Mouse (Mus musculus) embryonic facial prominence, embryonic 15.5 days (tissue): ENCODE measurements around the gene Inmt. TPM values are rescaled to one million over a fixed set of nuclear protein-coding genes. Genes with fewer than 3 reads are reported as not detected.

ENCODE experiments used
- ATAC-seq: fragments of 200-750 bp; cut with Nextera tagmentation; 2 replicates; pipeline ENCODE4 v1.8.0; 2017; ENCODE audit warnings: low read depth, moderate TSS enrichment; ENCODE audit not compliant: insufficient number of reproducible peaks, low FRiP score, low TSS enrichment
- H3K27ac ChIP-seq: fragments of 300-500 bp; sonication (generic); replicated peaks from 2 replicates; pipeline ENCODE4 v1.5.1; 2015; ENCODE audit warnings: mild to moderate bottlenecking, inconsistent platforms
- H3K27me3 ChIP-seq: fragments of 300-500 bp; sonication (generic); 2 replicates; pipeline ENCODE4 v1.6.1; 2015; ENCODE audit warnings: inconsistent platforms
- H3K36me3 ChIP-seq: fragments of 300-500 bp; sonication (generic); 2 replicates; pipeline ENCODE4 v1.6.1; 2015; ENCODE audit warnings: mild to moderate bottlenecking, inconsistent platforms
- H3K4me1 ChIP-seq: fragments of 300-500 bp; sonication (generic); 2 replicates; pipeline ENCODE4 v1.6.1; 2015; ENCODE audit warnings: inconsistent platforms
- H3K4me2 ChIP-seq: fragments of 300-500 bp; sonication (generic); replicated peaks from 2 replicates; pipeline ENCODE4 v1.6.1; 2015; ENCODE audit warnings: mild to moderate bottlenecking, inconsistent platforms
- H3K4me3 ChIP-seq: fragments of 300-500 bp; sonication (generic); replicated peaks from 2 replicates; pipeline ENCODE4 v1.5.1; 2015; ENCODE audit warnings: mild to moderate bottlenecking, inconsistent platforms
- H3K9ac ChIP-seq: fragments of 300-500 bp; sonication (generic); 2 replicates; pipeline ENCODE4 v1.6.1; 2015; ENCODE audit warnings: inconsistent platforms
- H3K9me3 ChIP-seq: fragments of 300-500 bp; sonication (generic); replicated peaks from 2 replicates; pipeline ENCODE4 v1.6.1; 2016; ENCODE audit warnings: inconsistent platforms
- WGBS: fragments of 180-500 bp; shearing (Covaris S2); methylation state at CpG from one replicate; pipeline ENCODE4 v1.1.7; 2015; 5-methylcytosine and 5-hydroxymethylcytosine counted together
- polyA plus RNA-seq: library from polyadenylated mRNA; unstranded; fragments of >200 nt; fragmentation: Nextera tagmentation; extraction: Ambion mirVana; gene quantifications from 2 replicates; pipeline ENCODE4 v1.2.1, GENCODE M21; 2015

Inmt gene
- polyA plus RNA-seq, 1 experiment from 2014 or later: 9.8 TPM

DNA sequence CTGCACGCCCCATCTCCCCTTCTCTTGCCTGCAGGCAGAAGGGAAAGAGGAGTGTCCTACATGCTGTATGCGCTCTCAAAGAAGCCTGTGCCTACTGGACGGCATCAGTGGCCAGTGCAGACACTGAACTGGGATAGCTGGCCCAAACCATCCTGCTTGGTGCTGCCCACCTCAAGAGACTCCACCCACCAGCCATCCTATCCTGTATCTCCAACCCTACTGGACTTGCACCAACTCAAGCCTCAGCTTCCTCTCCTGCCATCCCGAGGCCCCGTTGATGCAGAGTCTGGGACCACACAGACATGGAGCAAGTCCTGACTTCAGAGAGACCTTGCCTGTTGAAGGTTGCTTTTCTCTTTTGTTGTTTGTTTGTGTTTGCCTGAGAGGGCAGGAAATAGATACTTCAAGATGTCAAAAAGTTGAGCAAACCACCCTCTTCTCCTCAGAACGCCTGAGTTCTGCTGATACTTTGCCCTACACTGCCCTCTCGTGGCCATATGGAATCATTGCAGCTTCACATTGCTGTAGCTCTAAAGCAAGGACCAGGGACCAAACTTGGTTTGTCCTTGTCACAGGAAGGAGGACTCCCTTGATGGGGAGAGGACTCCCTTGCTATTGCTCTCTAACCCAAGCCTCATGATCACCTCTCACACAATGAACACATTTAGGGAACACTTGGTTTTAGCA lies 7.9 kb downstream of the Inmt start:
- H3K9ac ChIP-seq: no peak overlapping the region
- WGBS: 38% methylated on average over 7 of the region's 7 CpGs
- H3K4me3 ChIP-seq: no peak overlapping the region
- H3K4me2 ChIP-seq: no peak overlapping the region
- no peaks in the 10 kb centered on the region for H3K9me3 ChIP-seq
- no peak overlapping the region for H3K27ac ChIP-seq
- no peak for ATAC-seq
- no peaks in the 10 kb centered on the region for H3K4me1 ChIP-seq
- no peaks in the 10 kb centered on the region for H3K36me3 ChIP-seq
- no peaks in the 10 kb centered on the region for H3K27me3 ChIP-seq

DNA sequence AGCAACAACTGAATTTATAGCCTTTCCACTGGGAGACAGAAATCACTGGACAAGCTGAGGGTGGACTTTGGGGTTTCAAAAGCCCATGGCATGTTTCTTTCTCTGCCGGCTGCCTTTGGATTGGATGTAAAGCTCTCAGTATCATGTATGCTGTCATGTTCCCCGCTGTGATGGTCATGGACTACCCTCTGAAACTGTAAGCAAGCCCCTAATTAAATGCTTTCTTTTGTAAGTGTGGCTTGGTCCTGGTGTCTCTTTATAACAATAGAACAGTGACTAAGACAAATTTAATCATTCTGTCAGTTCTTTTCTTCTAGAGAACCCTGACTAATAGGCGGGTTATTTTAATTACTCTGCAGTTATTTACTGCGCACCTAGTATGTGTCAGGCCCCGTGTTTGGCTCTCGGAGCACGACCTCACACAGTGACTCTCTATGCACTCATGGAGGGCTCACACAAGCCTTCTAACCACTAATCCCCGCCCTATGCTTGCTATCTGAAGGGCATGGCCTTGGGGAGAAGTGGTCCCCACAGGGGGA lies 11.7 kb downstream of the Inmt start:
- WGBS: 75% methylated on average over 8 of the region's 8 CpGs
- H3K27me3 ChIP-seq: no peaks in the 10 kb centered on the region
- no peaks in the 10 kb centered on the region for H3K9me3 ChIP-seq
- H3K9ac ChIP-seq: no peak overlapping the region
- H3K27ac ChIP-seq: no peak overlapping the region
- no peaks in the 10 kb centered on the region for H3K36me3 ChIP-seq
- no peak overlapping the region for H3K4me2 ChIP-seq
- ATAC-seq: no peak
- H3K4me3 ChIP-seq: no peak overlapping the region
- H3K4me1 ChIP-seq: no peaks in the 10 kb centered on the region

DNA sequence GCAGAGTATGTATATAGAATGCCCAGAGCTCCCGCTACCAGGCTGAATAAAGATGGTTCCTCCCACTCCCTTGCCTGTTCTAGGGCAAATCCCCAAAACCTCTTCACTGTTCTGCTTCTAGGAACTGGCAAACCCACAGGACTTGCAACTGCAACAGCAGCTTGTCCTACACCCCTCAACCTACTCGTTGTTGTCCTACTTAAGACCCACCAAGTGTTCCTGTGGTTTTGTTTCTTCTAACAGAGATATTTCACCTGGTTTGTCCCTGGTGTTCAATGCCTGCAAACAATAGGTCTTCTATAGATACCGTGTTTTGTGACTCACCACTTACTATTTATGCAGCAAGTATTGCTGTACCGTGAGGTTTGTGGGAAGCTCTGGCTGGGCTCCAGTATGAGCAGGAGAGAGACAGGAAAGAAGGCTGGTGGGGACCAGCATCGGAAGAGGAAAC lies 13.5 kb downstream of the Inmt start:
- Histone ChIP-seq H3K9me3 (no peaks in the 10 kb centered on the region), H3K4me2 (no peak overlapping the region), H3K4me3 (no peak overlapping the region), H3K27me3 (no peaks in the 10 kb centered on the region), H3K27ac (no peak overlapping the region), H3K36me3 (no peaks in the 10 kb centered on the region), H3K9ac (no peak overlapping the region), H3K4me1 (no peaks in the 10 kb centered on the region)
- no peak for ATAC-seq
- WGBS: 71% methylated on average over 5 of the region's 5 CpGs

DNA sequence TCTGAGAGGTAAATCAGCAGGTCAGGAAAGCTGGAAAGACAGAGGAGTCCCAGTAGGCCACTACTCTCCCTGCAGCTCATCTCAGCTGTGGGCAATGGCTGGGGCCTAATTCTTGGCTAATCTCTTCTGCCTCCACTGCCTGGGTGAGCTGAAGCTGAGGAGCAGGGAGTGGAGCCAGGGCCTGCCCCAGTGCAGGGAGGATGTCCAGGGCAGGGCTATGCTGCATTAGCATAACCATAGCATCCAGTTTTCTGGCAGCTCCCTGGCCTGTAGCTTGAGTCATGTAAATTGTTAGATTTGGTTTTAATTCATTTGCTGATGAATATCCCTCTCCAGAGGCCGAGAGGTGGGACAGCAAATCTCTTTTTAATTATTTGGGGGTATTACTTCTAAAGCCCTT lies 15.6 kb downstream of the Inmt start:
- WGBS: 70% methylated on average over 1 of the region's 1 CpGs
- no peaks in the 10 kb centered on the region for H3K27me3 ChIP-seq
- no peaks in the 10 kb centered on the region for H3K36me3 ChIP-seq
- no peak for ATAC-seq
- no peak overlapping the region for H3K9ac ChIP-seq
- H3K27ac ChIP-seq: no peak overlapping the region
- H3K4me1 ChIP-seq: no peaks in the 10 kb centered on the region
- no peaks in the 10 kb centered on the region for H3K9me3 ChIP-seq
- no peak overlapping the region for H3K4me2 ChIP-seq
- H3K4me3 ChIP-seq: no peak overlapping the region

DNA sequence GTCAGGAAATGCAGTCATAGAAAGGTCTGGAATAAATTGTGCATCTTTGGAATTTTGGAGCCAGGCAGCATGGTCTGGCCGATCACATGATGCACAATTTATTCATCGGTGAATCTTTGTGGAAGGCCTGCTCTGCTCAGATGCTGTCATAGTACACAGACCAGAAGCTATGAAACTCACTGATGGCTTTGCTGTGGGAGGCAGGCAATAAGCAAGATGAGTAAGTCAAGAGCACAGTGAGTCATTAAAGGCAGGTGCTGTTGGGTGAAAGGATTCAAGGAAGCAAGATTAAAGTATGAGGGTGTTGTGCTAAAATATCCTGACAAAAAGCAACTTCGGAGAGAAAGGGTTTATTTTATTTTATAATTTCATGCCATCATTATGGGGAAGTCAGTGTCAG lies 22.6 kb downstream of the Inmt start:
- Histone ChIP-seq H3K4me2 (no peak overlapping the region), H3K36me3 (no peaks in the 10 kb centered on the region), H3K9me3 (no peaks in the 10 kb centered on the region), H3K27ac (no peak overlapping the region), H3K27me3 (no peaks in the 10 kb centered on the region), H3K4me3 (no peak overlapping the region), H3K9ac (no peak overlapping the region), H3K4me1 (no peaks in the 10 kb centered on the region)
- no peak for ATAC-seq
- 90% methylated on average over 3 of the region's 3 CpGs for WGBS

DNA sequence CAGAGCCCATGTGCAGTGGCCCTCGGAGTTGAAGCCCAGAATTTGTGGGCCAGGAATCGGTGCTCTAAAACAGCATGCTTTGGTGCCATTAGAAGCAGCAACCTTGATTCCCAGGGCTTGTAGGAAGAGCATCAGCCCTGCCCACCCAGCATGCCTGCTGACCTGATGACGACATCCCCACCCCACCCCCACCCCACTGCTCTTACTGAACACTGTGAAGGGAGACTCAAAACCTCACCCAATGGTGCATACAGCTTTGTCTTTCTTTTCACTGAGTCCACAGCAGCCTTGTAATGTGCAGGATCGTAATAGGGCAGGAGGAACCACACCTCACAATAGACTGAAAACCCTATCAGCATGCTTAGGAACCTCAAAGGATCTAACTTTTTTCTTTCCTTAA lies 28.7 kb downstream of the Inmt start:
- Histone ChIP-seq H3K9me3 (no peaks in the 10 kb centered on the region), H3K36me3 (no peaks in the 10 kb centered on the region), H3K4me3 (no peak overlapping the region), H3K4me1 (no peaks in the 10 kb centered on the region), H3K27ac (no peak overlapping the region), H3K4me2 (no peak overlapping the region), H3K27me3 (no peaks in the 10 kb centered on the region), H3K9ac (no peak overlapping the region)
- WGBS: 49% methylated on average over 4 of the region's 4 CpGs
- no peak for ATAC-seq

DNA sequence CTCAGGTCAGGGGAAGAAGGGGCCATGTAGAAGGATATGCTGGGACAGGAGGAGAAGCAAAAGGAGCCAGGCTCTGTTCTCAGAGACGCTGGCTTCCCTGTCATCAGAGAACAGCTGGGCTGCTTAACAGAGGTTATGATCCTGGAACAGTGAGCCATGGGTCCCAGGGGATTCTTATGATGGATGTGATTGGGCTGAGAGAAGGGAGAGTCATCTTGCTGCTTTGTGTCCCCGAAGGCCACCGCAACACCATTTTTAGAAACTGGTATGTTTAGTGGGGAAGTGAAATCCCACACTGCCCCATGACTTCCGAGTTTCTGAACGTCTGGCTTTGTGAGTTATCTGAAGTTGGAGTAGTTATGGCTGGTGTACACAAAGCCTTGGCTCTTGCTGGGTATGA lies 29.6 kb downstream of the Inmt start:
- Histone ChIP-seq H3K4me1 (no peaks in the 10 kb centered on the region), H3K4me2 (no peak overlapping the region), H3K9ac (no peak overlapping the region), H3K27ac (no peak overlapping the region), H3K36me3 (no peaks in the 10 kb centered on the region), H3K9me3 (no peaks in the 10 kb centered on the region), H3K27me3 (no peaks in the 10 kb centered on the region), H3K4me3 (no peak overlapping the region)
- WGBS: 71% methylated on average over 5 of the region's 5 CpGs
- no peak for ATAC-seq

DNA sequence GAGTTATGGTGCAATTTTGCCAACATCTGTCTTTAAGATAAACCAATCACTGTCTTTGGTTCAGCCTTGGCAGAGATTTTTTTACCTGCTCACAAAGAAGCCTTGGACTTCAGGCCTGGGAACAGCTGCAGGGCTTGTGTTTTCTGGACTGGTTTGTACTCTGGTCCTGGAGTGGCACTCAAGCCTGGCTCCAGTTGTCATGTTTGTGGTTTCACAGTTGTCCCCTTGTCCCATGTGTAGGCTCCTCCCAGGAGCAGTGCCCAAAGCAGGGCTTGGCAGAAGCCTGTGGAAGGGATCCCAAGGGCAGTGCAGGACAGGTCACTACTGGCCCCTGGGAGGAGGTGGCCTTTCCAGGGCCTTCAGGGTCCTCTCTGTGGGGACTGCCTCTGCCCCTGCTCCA lies 36.5 kb downstream of the Inmt start:
- Histone ChIP-seq H3K9me3 (no peaks in the 10 kb centered on the region), H3K9ac (no peak overlapping the region)

DNA sequence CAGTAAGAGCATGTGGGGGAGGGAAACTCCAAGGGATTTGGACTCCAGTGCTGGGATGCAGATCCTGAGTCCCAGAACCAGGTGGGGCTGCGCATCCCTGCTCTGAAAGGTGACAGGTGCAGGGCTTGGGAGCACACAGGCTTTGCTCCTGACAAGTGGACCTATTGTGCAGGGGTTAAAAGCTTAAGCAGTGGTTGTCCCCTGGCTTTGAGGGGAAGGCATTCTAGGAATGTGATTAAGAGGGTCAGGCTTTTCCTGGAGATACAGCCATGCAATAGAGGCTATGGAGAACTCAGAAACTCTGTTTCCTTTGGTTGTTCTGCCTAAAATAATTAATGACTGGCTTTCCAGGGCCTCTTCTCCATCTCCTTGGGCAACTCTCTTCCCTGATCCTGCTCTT lies 41.4 kb downstream of the Inmt start:
- no peaks in the 10 kb centered on the region for H3K36me3 ChIP-seq
- no peak overlapping the region for H3K9ac ChIP-seq
- no peak overlapping the region for H3K4me2 ChIP-seq
- no peaks in the 10 kb centered on the region for H3K27me3 ChIP-seq
- H3K27ac ChIP-seq: no peak overlapping the region
- ATAC-seq: no peak
- H3K4me3 ChIP-seq: no peak overlapping the region
- WGBS: 44% methylated on average over 1 of the region's 1 CpGs
- H3K9me3 ChIP-seq: no peaks in the 10 kb centered on the region
- H3K4me1 ChIP-seq: no peaks in the 10 kb centered on the region

More for the DNA sequence above, 36.5 kb downstream of the Inmt start:
- Histone ChIP-seq H3K4me3 (no peak overlapping the region), H3K27ac (no peak overlapping the region), H3K36me3 (no peaks in the 10 kb centered on the region), H3K4me2 (no peak overlapping the region), H3K4me1 (no peaks in the 10 kb centered on the region), H3K27me3 (no peaks in the 10 kb centered on the region)
- no peak for ATAC-seq

DNA sequence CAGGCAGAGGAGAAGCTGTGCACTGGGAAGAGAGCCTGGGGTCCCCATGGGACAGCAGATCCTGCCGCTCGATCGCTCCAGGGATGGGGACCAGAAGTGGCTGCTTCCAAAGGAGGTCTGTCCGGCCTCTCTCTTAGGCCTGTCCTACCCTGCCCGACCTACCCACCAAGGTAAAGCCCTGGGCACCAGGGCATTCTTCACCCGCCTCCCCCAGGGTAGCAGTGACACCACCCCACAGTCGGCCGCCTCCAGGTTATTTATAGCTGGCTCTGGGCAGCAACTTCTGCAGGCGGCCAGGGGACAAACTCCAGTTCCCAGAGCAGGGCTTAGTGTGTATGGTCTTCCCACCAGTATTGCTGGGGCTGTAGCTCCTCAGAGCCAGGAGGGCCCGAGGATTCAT lies 42.0 kb downstream of the Inmt start, which contains the start of gene Crhr2:
Gene Crhr2 (minus strand): TSS at position 223 of the 400 bp plus-strand sequence.
- Histone ChIP-seq H3K4me1 (no peaks in the 10 kb centered on the region), H3K4me2 (no peak within 1 kb of the TSS), H3K4me3 (no peak within 1 kb of the TSS), H3K9me3 (no peaks in the 10 kb centered on the region), H3K9ac (no peak within 1 kb of the TSS), H3K27me3 (no peaks in the 10 kb centered on the region), H3K36me3 (no peaks in the 10 kb centered on the region), H3K27ac (no peak within 1 kb of the TSS)
- 70% methylated on average over 10 of the region's 10 CpGs for WGBS
- ATAC-seq: no peak

DNA sequence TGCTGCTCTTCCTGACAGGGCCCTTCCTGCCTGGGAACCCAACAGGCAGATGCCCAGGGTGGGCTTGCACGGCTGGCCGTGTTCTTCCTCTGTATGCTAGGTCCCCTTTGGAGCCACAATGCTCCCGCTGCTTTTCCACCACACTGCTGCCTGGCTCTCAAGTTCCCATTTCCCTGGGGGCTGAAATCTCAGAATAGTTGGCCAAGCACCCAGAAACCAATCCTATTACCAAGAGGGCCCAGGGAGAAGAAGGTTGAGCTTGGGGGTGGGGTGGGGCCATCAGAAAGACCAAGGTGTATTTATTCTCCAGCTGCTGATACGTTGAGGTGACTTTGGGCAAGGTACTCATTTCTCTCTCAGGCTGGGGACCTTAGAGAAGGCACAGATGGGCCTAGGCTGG lies 43.5 kb downstream of the Inmt start:
- ATAC-seq: no peak
- no peak overlapping the region for H3K9ac ChIP-seq
- no peaks in the 10 kb centered on the region for H3K4me1 ChIP-seq
- H3K27me3 ChIP-seq: no peaks in the 10 kb centered on the region
- no peak overlapping the region for H3K4me3 ChIP-seq
- WGBS: 72% methylated on average over 4 of the region's 4 CpGs
- H3K27ac ChIP-seq: no peak overlapping the region
- no peaks in the 10 kb centered on the region for H3K9me3 ChIP-seq
- H3K4me2 ChIP-seq: no peak overlapping the region
- H3K36me3 ChIP-seq: no peaks in the 10 kb centered on the region

DNA sequence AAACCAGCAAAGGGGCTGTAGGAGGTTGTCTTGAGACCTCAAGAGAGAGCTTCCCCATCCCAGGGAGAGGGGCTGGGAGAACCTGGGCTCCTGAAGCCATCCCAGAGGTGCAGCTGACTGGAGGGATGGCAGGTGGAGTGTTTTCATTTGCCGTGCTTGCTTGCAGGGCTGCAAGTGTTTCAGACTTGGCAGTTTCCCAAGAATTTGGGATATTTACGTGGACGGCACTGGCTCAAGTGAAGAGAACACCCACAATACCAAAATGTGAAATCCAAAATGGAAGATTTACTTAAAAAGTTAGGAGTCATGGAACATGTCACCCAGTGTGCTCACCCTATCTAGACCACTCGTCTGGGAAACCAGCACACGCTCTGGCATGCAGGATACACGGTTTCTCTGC lies 44.2 kb downstream of the Inmt start:
- H3K4me3 ChIP-seq: no peak overlapping the region
- no peak overlapping the region for H3K4me2 ChIP-seq
- 37% methylated on average over 6 of the region's 6 CpGs for WGBS
- ATAC-seq: no peak
- H3K27ac ChIP-seq: no peak overlapping the region
- no peaks in the 10 kb centered on the region for H3K27me3 ChIP-seq
- no peak overlapping the region for H3K9ac ChIP-seq
- H3K36me3 ChIP-seq: no peaks in the 10 kb centered on the region
- no peaks in the 10 kb centered on the region for H3K9me3 ChIP-seq
- H3K4me1 ChIP-seq: no peaks in the 10 kb centered on the region
